Mouse (Mus musculus) retina, embryonic 14.5 days (tissue): ENCODE measurements around the gene Gjc3.

Experiments
- DNase-seq: peaks from one replicate; pipeline ENCODE4 v3.0.0-alpha.2; 2015; ENCODE audit warnings: low spot score

Gene Gjc3

DNA sequence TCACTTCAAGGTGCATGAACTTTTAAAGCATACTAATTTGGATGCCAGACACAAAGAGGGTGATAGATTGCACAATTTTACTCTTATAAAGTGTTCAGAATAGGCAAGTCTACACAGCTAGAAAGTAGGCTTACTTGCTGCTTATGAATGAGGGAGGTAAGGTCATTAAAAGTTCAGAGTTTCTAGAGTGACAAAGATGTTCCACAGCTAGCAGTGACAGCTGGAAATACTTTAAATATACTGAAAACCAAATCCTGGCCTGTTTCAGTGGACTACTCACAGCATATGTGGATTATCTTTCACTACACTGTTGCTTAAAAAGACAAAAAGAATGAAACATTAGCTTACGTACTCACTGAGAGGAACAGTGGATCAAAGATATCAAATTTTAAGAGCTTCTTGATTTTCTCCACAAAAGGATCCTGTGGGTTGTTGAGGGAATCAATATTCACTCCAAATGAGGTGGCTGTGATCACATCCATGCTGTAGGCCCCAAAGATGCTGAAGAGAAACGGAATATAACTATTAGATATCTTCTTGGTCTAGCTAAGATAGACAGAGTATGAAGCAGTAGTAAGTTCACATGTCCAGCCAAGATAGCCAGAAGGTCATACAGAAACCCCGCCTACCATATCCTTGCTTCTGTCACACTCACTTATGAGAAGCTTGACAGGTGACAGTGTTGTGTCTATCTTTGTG is 53.2 kb downstream of the Gjc3 start:
- DNase-seq = no peak
